Mouse (Mus musculus): ENCODE data around the gene Gm4756. TPM values are rescaled to one million over a fixed set of nuclear protein-coding genes. Genes with fewer than 3 reads are reported as not detected.

The Gm4756 gene
- total RNA-seq, 2 experiments from 2014 or later: not detected

DNA sequence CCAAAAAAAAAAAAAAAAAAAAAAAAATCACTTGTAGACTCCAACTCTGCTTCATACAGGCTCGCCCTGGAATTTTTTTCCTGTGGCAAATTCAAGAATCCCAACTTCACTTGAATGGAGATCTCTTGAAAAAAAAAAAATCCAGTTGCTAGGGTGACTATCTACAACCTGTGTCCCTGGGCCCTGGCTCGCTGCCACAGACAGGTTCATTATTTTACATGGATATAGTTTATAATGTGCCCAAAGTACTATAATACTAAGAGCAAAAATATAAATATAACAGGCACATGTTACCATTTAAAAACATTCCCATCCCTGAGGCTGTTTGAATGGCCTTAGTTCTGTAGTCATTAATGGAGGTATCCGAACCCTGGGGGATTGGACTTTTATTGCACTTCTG, 113.9 kb downstream of the Gm4756 start:
- intact Hi-C loops (cut with DNase I): loop anchor here (5.0 to 10.0 kb wide), 2 partner anchors 127 to 451 kb away; partner anchors contain the start of genes Dhrs7, Jkamp and L3hypdh
- no peak for DNase-seq (ENCODE audit: low spot score)

- intact Hi-C loops (cut with DNase I): loop anchor here (10.0 kb wide), 1 partner anchor 449 kb away; the partner anchor contains the start of genes Jkamp and L3hypdh
- DNase-seq (ENCODE audit: low spot score): no peak
Measured at GRCm38 (mm10) chr12:72533986-72534385, 115.5 kb downstream of the Gm4756 start.

DNA sequence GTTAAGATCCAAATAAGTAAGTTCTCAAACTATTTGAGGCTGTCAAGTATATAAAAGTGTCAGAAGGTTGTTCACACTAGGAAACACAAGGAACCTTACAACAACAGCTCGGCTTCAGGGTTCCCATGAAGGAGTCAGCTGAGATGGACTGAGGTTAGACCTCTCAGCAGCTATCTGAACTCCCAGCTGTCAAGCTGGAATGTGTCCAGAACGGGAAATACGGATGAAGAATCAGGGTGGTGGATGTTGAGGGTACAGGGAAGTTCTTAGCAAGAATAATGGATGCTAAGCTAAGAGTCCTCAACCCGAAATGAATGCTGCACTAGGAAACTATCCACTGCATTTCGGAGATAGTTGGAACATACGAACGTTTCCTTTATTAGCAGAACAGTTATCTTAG, 117.2 kb downstream of the Gm4756 start:
- intact Hi-C loops (cut with DNase I): loop anchor here (10.0 kb wide), 1 partner anchor 448 kb away; the partner anchor contains the start of genes Jkamp and L3hypdh

More for the DNA sequence above, 117.2 kb downstream of the Gm4756 start:
- no peak for DNase-seq (ENCODE audit: low spot score)

Other genes with a start within 250 kb of the Gm4756 start
- gene Rtn1, start 240.6 kb downstream of the Gm4756 start, total RNA-seq (2021): 1 to 10 TPM; 3.1 to 5.3 TPM
- gene Lrrc9, start 207.8 kb downstream of the Gm4756 start, total RNA-seq (2021): under 1 TPM; 0.05 to 0.17 TPM
- gene Pcnx4, start 113.3 kb downstream of the Gm4756 start, total RNA-seq (2021): 1 to 10 TPM; 3.2 to 4.1 TPM
- gene Dhrs7, start 15.2 kb upstream of the Gm4756 start, total RNA-seq (2021): 10 to 100 TPM; 69.0 to 86.7 TPM
- 100 to 1,000 TPM; 217 to 223 TPM for gene Ppm1a, start 107.8 kb upstream of the Gm4756 start, total RNA-seq (2021)

All from heart, postnatal 25 days (tissue).